8 mouse cellular contexts compared by ENCODE assay signal in the genomic region with DNA sequence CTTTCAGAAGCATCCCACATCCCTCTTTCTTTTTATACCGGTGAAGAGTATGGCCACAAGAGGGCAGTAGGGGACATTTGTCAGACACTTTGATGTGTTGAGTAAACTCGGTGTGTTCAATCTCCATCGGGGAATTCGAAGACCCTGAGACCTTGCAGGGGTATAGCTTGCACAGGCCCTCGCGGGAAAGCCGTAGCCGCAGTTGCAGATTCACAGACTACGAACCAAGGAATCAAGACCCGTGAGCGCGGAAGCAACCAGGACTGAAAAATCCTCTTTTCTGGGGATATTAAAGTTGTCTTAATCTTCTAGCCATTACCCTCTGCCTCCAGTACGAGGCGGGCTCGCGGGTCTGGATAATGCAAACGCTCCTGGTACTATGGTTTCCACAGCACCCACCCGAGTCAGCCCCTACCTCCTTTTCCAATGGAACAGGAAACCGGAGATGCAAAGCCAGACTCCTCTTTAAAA. TPM values are rescaled to one million over a fixed set of nuclear protein-coding genes. Genes with fewer than 3 reads are reported as not detected.
DNase-seq lines count a peak whose midpoint lies in the region; ATAC-seq and TF ChIP-seq lines count a peak whose summit lies in the region.

No protein-coding gene starts in this region.

- peak overlapping the region; percentile 97 for H3K4me3 ChIP-seq in left cerebral cortex, adult 2 months
- peak overlapping the region; percentile 45; the same call in 1 of the 2 replicates for H3K4me3 ChIP-seq in macrophage (ENCODE audit: inconsistent target)

- TF ChIP-seq CTCF in left cerebral cortex, adult 2 months (IDR thresholded peaks at IDR 0.05): peak; percentile 62

- intact Hi-C loops in left cerebral cortex, adult 2 months (cut with DNase I): loop anchor here (2.0 to 10.0 kb wide), 8 partner anchors 104 to 1232 kb away; no protein-coding TSS in a partner anchor

- H3K36me3 ChIP-seq in macrophage (ENCODE audit: inconsistent target): no peaks in the 10 kb centered on the region

- peak; percentile 80 for DNase-seq in adrenal gland, adult 2 months
- DNase-seq in gastrocnemius, postnatal 10 days: peak; percentile 78
- peak; percentile 89 for DNase-seq in hindlimb bud, embryonic 11.5 days (ENCODE audit: extremely low spot score, low read depth, low spot score)
- peak; percentile 74 to 75 for DNase-seq in left cerebral cortex, adult 2 months (ENCODE audit: extremely low spot score in 1 of 2, low spot score in 2 of 2)
- peak; percentile 81 for DNase-seq in right cerebral cortex, postnatal 14 days
- DNase-seq in T-cell, adult 2 months (ENCODE audit: low spot score): no peak

- H3K27ac ChIP-seq in left cerebral cortex, adult 2 months: peak overlapping the region; percentile 99
- H3K27ac ChIP-seq in macrophage: no peak overlapping the region

- WGBS in macrophage (ENCODE audit: missing documents): 9% methylated on average over 15 of the region's 19 CpGs

- ATAC-seq in common myeloid progenitor, adult 5-6 weeks (replicated peaks; ENCODE audit: low read depth, poor library complexity, severe bottlenecking): peak; percentile 59; the same call in 1 of the 2 replicates

- H3K79me2 ChIP-seq in macrophage (ENCODE audit: inconsistent target): peaks cover 29% of the 10 kb centered on the region; the same call in 1 of the 2 replicates

RNA-seq across cellular contexts. Expression of gene Plxna2, which starts 0.9 kb away (rescaled TPM):
- total RNA-seq in adrenal gland, adult 2 months (2021): 1 to 10 TPM; 8.6 to 9.1 TPM
- 2.6 and 3.6 TPM in 2 replicates for polyA plus RNA-seq in adrenal gland, adult 2 months (2012; rRNA removed)
- total RNA-seq in common myeloid progenitor, adult 5-6 weeks (2017): 0.23 and 3.1 TPM in 2 replicates
- total RNA-seq in gastrocnemius, postnatal 10 days (2021): 10 to 100 TPM; 15.8 to 20.0 TPM
- 10 to 100 TPM; 95.0 to 97.9 TPM for total RNA-seq in left cerebral cortex, adult 2 months (2021)
- total RNA-seq in macrophage (2018; cell fraction: chromatin; rRNA removed): 100 to 1,000 TPM in 11 of 26 experiments, 10 to 100 TPM in 15; 22.7 to 431 (median 83.1) TPM
- total RNA-seq in macrophage (2018; cell fraction: cytosol; rRNA removed): 10 to 100 TPM in 13 of 26 experiments, 1 to 10 TPM in 13; 3.8 to 30.4 (median 11.1) TPM
- total RNA-seq in macrophage (2018; cell fraction: nucleus; rRNA removed): 100 to 1,000 TPM in 7 of 26 experiments, 10 to 100 TPM in 19; 13.3 to 212 (median 58.5) TPM
- polyA plus RNA-seq in macrophage (2018): 6.9 to 10.3 TPM (median 7.1 TPM) in 3 replicates

Comparison
In these comparisons a context has a peak if more than half of its experiments do, and no peak if none do; other contexts are left out.
1. RNA of gene Plxna2, which starts 0.9 kb away (total RNA-seq): 95.0 to 97.9 TPM in left cerebral cortex, adult 2 months; 15.8 to 20.0 TPM in gastrocnemius, postnatal 10 days, 8.6 to 9.1 TPM in adrenal gland, adult 2 months and 0.23 to 3.1 TPM in common myeloid progenitor, adult 5-6 weeks; every median in the first group is over 4 times any median in the second.